Mouse (Mus musculus): ENCODE measurements around the gene Ap3b1.
A peak's percentile ranks its signal among the peaks of the same experiment; 100 is the strongest.

Ap3b1 gene

GRCm38 (mm10) chr13:94451229-94451628 is 92.5 kb downstream of the Ap3b1 start:
- peak; percentile 28 for DNase-seq (ENCODE audit: low read depth, low spot score)

- DNase-seq (ENCODE audit: low read depth, low spot score), result no peak
Observed at GRCm38 (mm10) chr13:94454131-94454530, 95.4 kb downstream of the Ap3b1 start.

GRCm38 (mm10) chr13:94459143-94459542 is 100.4 kb downstream of the Ap3b1 start:
- DNase-seq (ENCODE audit: low read depth, low spot score), result no peak

GRCm38 (mm10) chr13:94464221-94464620 is 105.5 kb downstream of the Ap3b1 start:
- no peak for DNase-seq (ENCODE audit: low read depth, low spot score)

GRCm38 (mm10) chr13:94468551-94468950 is 109.8 kb downstream of the Ap3b1 start:
- no peak for DNase-seq (ENCODE audit: low read depth, low spot score)

- DNase-seq (ENCODE audit: low read depth, low spot score), result no peak
Observed at GRCm38 (mm10) chr13:94471009-94471672, 112.4 kb downstream of the Ap3b1 start.

- no peak for DNase-seq (ENCODE audit: low read depth, low spot score)
Observed at GRCm38 (mm10) chr13:94476208-94476607, 117.4 kb downstream of the Ap3b1 start.

GRCm38 (mm10) chr13:94480256-94480655 is 121.5 kb downstream of the Ap3b1 start:
- no peak for DNase-seq (ENCODE audit: low read depth, low spot score)

- no peak for DNase-seq (ENCODE audit: low read depth, low spot score)
Observed at GRCm38 (mm10) chr13:94490684-94491083, 131.9 kb downstream of the Ap3b1 start.

GRCm38 (mm10) chr13:94491159-94491558 is 132.4 kb downstream of the Ap3b1 start:
- DNase-seq (ENCODE audit: low read depth, low spot score), result no peak

- DNase-seq (ENCODE audit: low read depth, low spot score), result no peak
Observed at GRCm38 (mm10) chr13:94497521-94497920, 138.8 kb downstream of the Ap3b1 start.

GRCm38 (mm10) chr13:94506411-94506810 is 147.7 kb downstream of the Ap3b1 start:
- DNase-seq (ENCODE audit: low read depth, low spot score), result no peak

GRCm38 (mm10) chr13:94508344-94508743 is 149.6 kb downstream of the Ap3b1 start:
- no peak for DNase-seq (ENCODE audit: low read depth, low spot score)

GRCm38 (mm10) chr13:94513157-94513767 is 154.5 kb downstream of the Ap3b1 start:
- no peak for DNase-seq (ENCODE audit: low read depth, low spot score)

- no peak for DNase-seq (ENCODE audit: low read depth, low spot score)
Observed at GRCm38 (mm10) chr13:94513898-94514297, 155.1 kb downstream of the Ap3b1 start.

- no peak for DNase-seq (ENCODE audit: low read depth, low spot score)
Observed at GRCm38 (mm10) chr13:94514992-94515391, 156.2 kb downstream of the Ap3b1 start.

GRCm38 (mm10) chr13:94516532-94516931 is 157.8 kb downstream of the Ap3b1 start:
- DNase-seq (ENCODE audit: low read depth, low spot score), result no peak

- no peak for DNase-seq (ENCODE audit: low read depth, low spot score)
Observed at GRCm38 (mm10) chr13:94518176-94518575, 159.4 kb downstream of the Ap3b1 start.

GRCm38 (mm10) chr13:94519276-94519675 is 160.5 kb downstream of the Ap3b1 start:
- no peak for DNase-seq (ENCODE audit: low read depth, low spot score)

GRCm38 (mm10) chr13:94523213-94523612 is 164.5 kb downstream of the Ap3b1 start:
- DNase-seq (ENCODE audit: low read depth, low spot score), result no peak

- no peak for DNase-seq (ENCODE audit: low read depth, low spot score)
Observed at GRCm38 (mm10) chr13:94524669-94525238, 166.0 kb downstream of the Ap3b1 start.

- DNase-seq (ENCODE audit: low read depth, low spot score), result no peak
Observed at GRCm38 (mm10) chr13:94529138-94529537, 170.4 kb downstream of the Ap3b1 start.

- no peak for DNase-seq (ENCODE audit: low read depth, low spot score)
Observed at GRCm38 (mm10) chr13:94533516-94533915, 174.8 kb downstream of the Ap3b1 start.

Data from retina, postnatal 7 days (tissue).